24 mouse cellular contexts compared by ENCODE assay signal in genomic region chr5:151037871-151038270, GRCm38 (mm10).
A peak's percentile ranks its signal among the peaks of the same experiment; 100 is the strongest.
DNase-seq lines count a peak whose midpoint lies in the region; ATAC-seq and TF ChIP-seq lines count a peak whose summit lies in the region.
"Had no signal": no experiment of that assay in that cellular context is flagged by ENCODE, and none has a peak within 500 bp of the region (broad histone marks: within the 10 kb centered on the region; RNA-seq: fewer than 3 reads in every experiment).

No protein-coding gene starts in this region.

- H3K9me3 ChIP-seq in hindbrain, embryonic 14.5 days (ENCODE audit: control insufficient read depth, low read length) = no peaks in the 10 kb centered on the region
- no peaks in the 10 kb centered on the region for H3K9me3 ChIP-seq in hindbrain, embryonic 12.5 days (replicated peaks)
- H3K9me3 ChIP-seq in midbrain, postnatal 0 days (ENCODE audit: low read length) = no peaks in the 10 kb centered on the region
- no peaks in the 10 kb centered on the region for H3K9me3 ChIP-seq in midbrain, embryonic 14.5 days (ENCODE audit: control insufficient read depth, low read length)
- H3K9me3 ChIP-seq: embryonic facial prominence, embryonic 13.5 days; forebrain, embryonic 10.5 days; limb, embryonic 12.5 days; liver, embryonic 15.5 days had no signal

- H3K9ac ChIP-seq in hindbrain, embryonic 14.5 days = no peak overlapping the region
- no peak overlapping the region for H3K9ac ChIP-seq in hindbrain, embryonic 12.5 days
- H3K9ac ChIP-seq in midbrain, postnatal 0 days (replicated peaks; ENCODE audit: low read length, poor library complexity, severe bottlenecking) = no peak overlapping the region
- no peak overlapping the region for H3K9ac ChIP-seq in midbrain, embryonic 14.5 days (replicated peaks; ENCODE audit: low read length)
- H3K9ac ChIP-seq: embryonic facial prominence, embryonic 13.5 days; heart, embryonic 12.5 days; limb, embryonic 12.5 days; liver, embryonic 15.5 days; lung, embryonic 14.5 days had no signal

- H3K79me2 ChIP-seq in myocyte (ENCODE audit: control insufficient read depth, insufficient read depth) = no peaks in the 10 kb centered on the region

- no peak for TF ChIP-seq POLR2A in myocyte (IDR thresholded peaks at IDR 0.05; ENCODE audit: insufficient read length, low read depth)

- no peaks in the 10 kb centered on the region for H3K36me3 ChIP-seq in hindbrain, embryonic 14.5 days (replicated peaks; ENCODE audit: control insufficient read depth, insufficient read depth)
- H3K36me3 ChIP-seq in hindbrain, embryonic 12.5 days = no peaks in the 10 kb centered on the region
- no peaks in the 10 kb centered on the region for H3K36me3 ChIP-seq in midbrain, postnatal 0 days (ENCODE audit: insufficient read depth, low read length)
- H3K36me3 ChIP-seq in midbrain, embryonic 14.5 days (ENCODE audit: control insufficient read depth, insufficient read depth, low read length) = no peaks in the 10 kb centered on the region
- peaks cover 40% of the 10 kb centered on the region for H3K36me3 ChIP-seq in myocyte (ENCODE audit: control insufficient read depth, insufficient read depth)
- H3K36me3 ChIP-seq: liver, embryonic 15.5 days had no signal

- H3K27me3 ChIP-seq in hindbrain, embryonic 14.5 days (ENCODE audit: control insufficient read depth, insufficient read depth, low read length) = no peaks in the 10 kb centered on the region
- no peaks in the 10 kb centered on the region for H3K27me3 ChIP-seq in hindbrain, embryonic 12.5 days
- no peaks in the 10 kb centered on the region for H3K27me3 ChIP-seq in midbrain, postnatal 0 days (ENCODE audit: insufficient read depth, low read length)
- no peaks in the 10 kb centered on the region for H3K27me3 ChIP-seq in midbrain, embryonic 14.5 days (ENCODE audit: control insufficient read depth, insufficient read depth, low read length)
- H3K27me3 ChIP-seq in myocyte (ENCODE audit: control insufficient read depth, insufficient read depth, insufficient read length) = no peaks in the 10 kb centered on the region
- H3K27me3 ChIP-seq: embryonic facial prominence, embryonic 13.5 days; heart, embryonic 12.5 days; limb, embryonic 12.5 days; liver, embryonic 15.5 days had no signal

- WGBS in hindbrain, embryonic 14.5 days = 67% methylated on average over 7 of the region's 7 CpGs
- 74% methylated on average over 7 of the region's 7 CpGs for whole genome bisulfite sequencing in hindbrain, embryonic 12.5 days
- 68% methylated on average over 7 of the region's 7 CpGs for WGBS in midbrain, postnatal 0 days
- 73% methylated on average over 7 of the region's 7 CpGs for WGBS in midbrain, embryonic 14.5 days

- no peak for TF ChIP-seq CTCF in midbrain, postnatal 0 days (IDR thresholded peaks at IDR 0.05)

- no peak overlapping the region for H3K4me3 ChIP-seq in hindbrain, embryonic 14.5 days (replicated peaks; ENCODE audit: low read length)
- H3K4me3 ChIP-seq in hindbrain, embryonic 12.5 days = no peak overlapping the region
- no peak overlapping the region for H3K4me3 ChIP-seq in midbrain, postnatal 0 days (ENCODE audit: low read depth, low read length)
- no peak overlapping the region for H3K4me3 ChIP-seq in midbrain, embryonic 14.5 days (replicated peaks; ENCODE audit: low read depth, low read length)
- no peak overlapping the region for H3K4me3 ChIP-seq in myocyte
- H3K4me3 ChIP-seq: embryonic facial prominence, embryonic 13.5 days; forebrain, embryonic 10.5 days; gastrocnemius, adult 2 months; heart, adult 2 months; heart, embryonic 12.5 days; limb, embryonic 12.5 days; liver, embryonic 15.5 days had no signal

- no peaks in the 10 kb centered on the region for H3K4me1 ChIP-seq in hindbrain, embryonic 14.5 days (replicated peaks; ENCODE audit: control insufficient read depth, insufficient read depth, low read length)
- no peaks in the 10 kb centered on the region for H3K4me1 ChIP-seq in hindbrain, embryonic 12.5 days
- no peaks in the 10 kb centered on the region for H3K4me1 ChIP-seq in midbrain, postnatal 0 days (ENCODE audit: insufficient read depth, low read length)
- H3K4me1 ChIP-seq in midbrain, embryonic 14.5 days (ENCODE audit: control insufficient read depth, insufficient read depth, low read length) = no peaks in the 10 kb centered on the region
- H3K4me1 ChIP-seq: liver, embryonic 15.5 days had no signal

- no peak overlapping the region for H3ac ChIP-seq in myocyte (ENCODE audit: control insufficient read depth, insufficient read length)

- H3K27ac ChIP-seq in hindbrain, embryonic 14.5 days = no peak overlapping the region
- no peak overlapping the region for H3K27ac ChIP-seq in hindbrain, embryonic 12.5 days
- no peak overlapping the region for H3K27ac ChIP-seq in midbrain, postnatal 0 days (ENCODE audit: low read depth, low read length)
- no peak overlapping the region for H3K27ac ChIP-seq in midbrain, embryonic 14.5 days (replicated peaks; ENCODE audit: low read depth, low read length)
- H3K27ac ChIP-seq: embryonic facial prominence, embryonic 13.5 days; forebrain, embryonic 10.5 days; gastrocnemius, adult 2 months; heart, adult 2 months; limb, embryonic 12.5 days; liver, embryonic 15.5 days had no signal

- peak; percentile 40; the same call in 1 of the 2 replicates for ATAC-seq in hindbrain, embryonic 14.5 days (ENCODE audit: low FRiP score)
- no peak for ATAC-seq in hindbrain, embryonic 12.5 days (ENCODE audit: low FRiP score)
- no peak for ATAC-seq in midbrain, postnatal 0 days (ENCODE audit: low FRiP score)
- no peak for ATAC-seq in midbrain, embryonic 14.5 days (ENCODE audit: low FRiP score, low TSS enrichment)
- ATAC-seq: inflammation-experienced regulatory T-cells, adult 6 months had no signal

- no peak overlapping the region for H3K4me2 ChIP-seq in hindbrain, embryonic 14.5 days (replicated peaks)
- no peak overlapping the region for H3K4me2 ChIP-seq in hindbrain, embryonic 12.5 days (replicated peaks)
- no peak overlapping the region for H3K4me2 ChIP-seq in midbrain, postnatal 0 days (ENCODE audit: low read depth, low read length, poor library complexity, severe bottlenecking)
- no peak overlapping the region for H3K4me2 ChIP-seq in midbrain, embryonic 14.5 days (ENCODE audit: low read length)
- no peak overlapping the region for H3K4me2 ChIP-seq in myocyte (ENCODE audit: low read depth)
- H3K4me2 ChIP-seq: embryonic facial prominence, embryonic 13.5 days; heart, embryonic 12.5 days; limb, embryonic 12.5 days; liver, embryonic 15.5 days; lung, embryonic 14.5 days had no signal

- DNase-seq in cerebellum, postnatal 36 days = peak; percentile 18 to 28
- no peak for DNase-seq in cerebellum, adult 11-12 months
- DNase-seq in hindbrain, embryonic 14.5 days (ENCODE audit: low spot score) = no peak
- peak; percentile 29 for DNase-seq in midbrain, postnatal 0 days (ENCODE audit: low spot score)
- DNase-seq in midbrain, embryonic 14.5 days = no peak
- no peak for DNase-seq in urinary bladder, adult 18-20 months (ENCODE audit: low spot score in 2 of 2)
- DNase-seq: adrenal gland, postnatal 25 days; B cell, adult 2 months; gastrocnemius, adult 2 months; gastrocnemius, postnatal 36 days; heart, adult 2 months; kidney, adult 11 months; kidney, postnatal 14 days; layer of hippocampus, adult 9-11 months; lung, embryonic 14.5 days; lung, postnatal 14 days had no signal

TF ChIP-seq in myocyte, 11 proteins besides CTCF, POLR2A, EP300 and RAD21:
- TF ChIP-seq TCF3 (IDR thresholded peaks at IDR 0.05; ENCODE audit: insufficient read length, low read depth) (no peak), POLR2AphosphoS2 (IDR thresholded peaks at IDR 0.05; ENCODE audit: insufficient read length, low read depth) (peak; percentile 23)

Comparison
In these comparisons a context has a peak if more than half of its experiments do, and no peak if none do; other contexts are left out.
1. DNase-seq: peak in cerebellum, postnatal 36 days (2 of 2) and midbrain, postnatal 0 days (single experiment); none in cerebellum, adult 11-12 months (single experiment), hindbrain, embryonic 14.5 days (single experiment), midbrain, embryonic 14.5 days (single experiment) and urinary bladder, adult 18-20 months (0 of 2).